Mouse (Mus musculus): ENCODE results near the gene Trpm2. TPM values are rescaled to one million over a fixed set of nuclear protein-coding genes. Genes with fewer than 3 reads are reported as not detected.
A peak's percentile ranks its signal among the peaks of the same experiment; 100 is the strongest.

Trpm2 gene
- total and polyA plus RNA-seq, 2 experiments from 2014 or later: 5.6 to 12.5 TPM

- ATAC-seq (ENCODE audit: low FRiP score) (no peak), DNase-seq (ENCODE audit: low spot score) (no peak)
- no peak for TF ChIP-seq CTCF (IDR thresholded peaks at IDR 0.05)
- Histone ChIP-seq H3K4me1 (ENCODE audit: insufficient read depth, low read length) (peaks cover 22% of the 10 kb centered on the region), H3K27me3 (ENCODE audit: insufficient read depth, low read length) (no peaks in the 10 kb centered on the region), H3K4me2 (ENCODE audit: low read depth, low read length, poor library complexity, severe bottlenecking) (no peak overlapping the region), H3K27ac (ENCODE audit: low read depth, low read length) (no peak overlapping the region), H3K9ac (replicated peaks; ENCODE audit: low read length, poor library complexity, severe bottlenecking) (peak overlapping the region; percentile 77; the same call in 1 of the 2 replicates), H3K4me3 (ENCODE audit: low read depth, low read length) (no peak overlapping the region), H3K36me3 (ENCODE audit: insufficient read depth, low read length) (peaks cover 9% of the 10 kb centered on the region; the same call in 1 of the 2 replicates), H3K9me3 (ENCODE audit: low read length) (no peaks in the 10 kb centered on the region)
- WGBS: 62% methylated on average over 7 of the region's 7 CpGs
Observed at GRCm38 (mm10) chr10:78007203-78007602, 36.8 kb upstream of the Trpm2 start.

- 91% methylated on average over 4 of the region's 4 CpGs for WGBS
Observed at GRCm38 (mm10) chr10:78005791-78006438, 35.6 kb upstream of the Trpm2 start.

GRCm38 (mm10) chr10:78004479-78005100, 34.2 kb upstream of the Trpm2 start:
- no peak overlapping the region for H3K9ac ChIP-seq (replicated peaks; ENCODE audit: low read length, poor library complexity, severe bottlenecking)
- H3K36me3 ChIP-seq (ENCODE audit: insufficient read depth, low read length): peaks cover 34% of the 10 kb centered on the region
- no peaks in the 10 kb centered on the region for H3K27me3 ChIP-seq (ENCODE audit: insufficient read depth, low read length)
- no peak for TF ChIP-seq CTCF (IDR thresholded peaks at IDR 0.05)
- WGBS: 91% methylated on average over 3 of the region's 3 CpGs
- H3K4me2 ChIP-seq (ENCODE audit: low read depth, low read length, poor library complexity, severe bottlenecking): no peak overlapping the region
- no peaks in the 10 kb centered on the region for H3K9me3 ChIP-seq (ENCODE audit: low read length)
- H3K27ac ChIP-seq (ENCODE audit: low read depth, low read length): no peak overlapping the region
- H3K4me1 ChIP-seq (ENCODE audit: insufficient read depth, low read length): peaks cover 22% of the 10 kb centered on the region
- DNase-seq (ENCODE audit: low spot score) (no peak), ATAC-seq (ENCODE audit: low FRiP score) (no peak)
- no peak overlapping the region for H3K4me3 ChIP-seq (ENCODE audit: low read depth, low read length)

More at GRCm38 (mm10) chr10:78005791-78006438, 35.6 kb upstream of the Trpm2 start:
- peaks cover 22% of the 10 kb centered on the region for H3K4me1 ChIP-seq (ENCODE audit: insufficient read depth, low read length)
- no peak overlapping the region for H3K4me3 ChIP-seq (ENCODE audit: low read depth, low read length)
- DNase-seq (ENCODE audit: low spot score) (no peak), ATAC-seq (ENCODE audit: low FRiP score) (no peak)
- no peak overlapping the region for H3K9ac ChIP-seq (replicated peaks; ENCODE audit: low read length, poor library complexity, severe bottlenecking)
- no peaks in the 10 kb centered on the region for H3K9me3 ChIP-seq (ENCODE audit: low read length)
- H3K27me3 ChIP-seq (ENCODE audit: insufficient read depth, low read length): no peaks in the 10 kb centered on the region
- H3K36me3 ChIP-seq (ENCODE audit: insufficient read depth, low read length): peaks cover 21% of the 10 kb centered on the region
- no peak for TF ChIP-seq CTCF (IDR thresholded peaks at IDR 0.05)
- H3K27ac ChIP-seq (ENCODE audit: low read depth, low read length): no peak overlapping the region
- no peak overlapping the region for H3K4me2 ChIP-seq (ENCODE audit: low read depth, low read length, poor library complexity, severe bottlenecking)

GRCm38 (mm10) chr10:78002316-78002715, 32.0 kb upstream of the Trpm2 start:
- peaks cover 8% of the 10 kb centered on the region; the same call in 1 of the 2 replicates for H3K4me1 ChIP-seq (ENCODE audit: insufficient read depth, low read length)
- no peak for ATAC-seq (ENCODE audit: low FRiP score)
- H3K4me3 ChIP-seq (ENCODE audit: low read depth, low read length): no peak overlapping the region
- H3K9me3 ChIP-seq (ENCODE audit: low read length): no peaks in the 10 kb centered on the region
- H3K36me3 ChIP-seq (ENCODE audit: insufficient read depth, low read length): peaks cover 50% of the 10 kb centered on the region
- H3K27me3 ChIP-seq (ENCODE audit: insufficient read depth, low read length): no peaks in the 10 kb centered on the region
- DNase-seq (ENCODE audit: low spot score): no peak
- 93% methylated on average over 2 of the region's 2 CpGs for WGBS
- H3K4me2 ChIP-seq (ENCODE audit: low read depth, low read length, poor library complexity, severe bottlenecking): no peak overlapping the region
- TF ChIP-seq CTCF (IDR thresholded peaks at IDR 0.05): no peak
- no peak overlapping the region for H3K9ac ChIP-seq (replicated peaks; ENCODE audit: low read length, poor library complexity, severe bottlenecking)
- H3K27ac ChIP-seq (ENCODE audit: low read depth, low read length): no peak overlapping the region

- H3K27ac ChIP-seq (ENCODE audit: low read depth, low read length): no peak overlapping the region
- no peaks in the 10 kb centered on the region for H3K27me3 ChIP-seq (ENCODE audit: insufficient read depth, low read length)
- no peak overlapping the region for H3K9ac ChIP-seq (replicated peaks; ENCODE audit: low read length, poor library complexity, severe bottlenecking)
- DNase-seq (ENCODE audit: low spot score) (no peak), ATAC-seq (ENCODE audit: low FRiP score) (no peak)
- H3K4me2 ChIP-seq (ENCODE audit: low read depth, low read length, poor library complexity, severe bottlenecking): no peak overlapping the region
- no peaks in the 10 kb centered on the region for H3K9me3 ChIP-seq (ENCODE audit: low read length)
- peaks cover 8% of the 10 kb centered on the region; the same call in 1 of the 2 replicates for H3K4me1 ChIP-seq (ENCODE audit: insufficient read depth, low read length)
- no peak for TF ChIP-seq CTCF (IDR thresholded peaks at IDR 0.05)
- no peak overlapping the region for H3K4me3 ChIP-seq (ENCODE audit: low read depth, low read length)
- WGBS: 93% methylated on average over 11 of the region's 11 CpGs
- peaks cover 53% of the 10 kb centered on the region for H3K36me3 ChIP-seq (ENCODE audit: insufficient read depth, low read length)
Observed at GRCm38 (mm10) chr10:78001796-78002195, 31.4 kb upstream of the Trpm2 start.

- no peak overlapping the region for H3K27ac ChIP-seq (ENCODE audit: low read depth, low read length)
- no peak for ATAC-seq (ENCODE audit: low FRiP score)
- DNase-seq (ENCODE audit: low spot score): no peak
- no peak overlapping the region for H3K4me2 ChIP-seq (ENCODE audit: low read depth, low read length, poor library complexity, severe bottlenecking)
- H3K27me3 ChIP-seq (ENCODE audit: insufficient read depth, low read length): no peaks in the 10 kb centered on the region
- peaks cover 67% of the 10 kb centered on the region for H3K36me3 ChIP-seq (ENCODE audit: insufficient read depth, low read length)
- H3K4me1 ChIP-seq (ENCODE audit: insufficient read depth, low read length): no peaks in the 10 kb centered on the region
- H3K4me3 ChIP-seq (ENCODE audit: low read depth, low read length): no peak overlapping the region
- no peak overlapping the region for H3K9ac ChIP-seq (replicated peaks; ENCODE audit: low read length, poor library complexity, severe bottlenecking)
- TF ChIP-seq CTCF (IDR thresholded peaks at IDR 0.05): no peak
- no peaks in the 10 kb centered on the region for H3K9me3 ChIP-seq (ENCODE audit: low read length)
- WGBS: 95% methylated on average over 5 of the region's 5 CpGs
Observed at GRCm38 (mm10) chr10:78000200-78000599, 29.8 kb upstream of the Trpm2 start.

All from midbrain, postnatal 0 days (tissue).